Mouse (Mus musculus) liver, adult 2 months (tissue): ENCODE measurements at regions not wholly inside any gene's neighbourhood (a gene's known extent, or its start where the extent isn't known, plus 50 kb on each side); places are given as distances from the start of the nearest gene placed in this dataset.
A peak's percentile ranks its signal among the peaks of the same experiment; 100 is the strongest.

Experiments used
- DNase-seq: peaks from one replicate; pipeline ENCODE4 v3.0.0-alpha.2; 2011; ENCODE audit warnings: low read depth, low spot score; ENCODE audit errors: extremely low read depth
- H3K27ac ChIP-seq: fragments of 200-500 bp; replicated peaks from 2 replicates; pipeline ENCODE4 v1.5.1; 2012; ENCODE audit warnings: low read depth, mild to moderate bottlenecking, control low read depth, inconsistent platforms, low read length; ENCODE audit not compliant: insufficient read depth
- H3K27me3 ChIP-seq: fragments of 200-500 bp; 2 replicates; pipeline ENCODE4 v1.6.1; 2012; ENCODE audit warnings: mild to moderate bottlenecking, moderate library complexity, low read length, inconsistent platforms; ENCODE audit not compliant: control insufficient read depth, insufficient read depth
- H3K36me3 ChIP-seq: fragments of 200-500 bp; 2 replicates; pipeline ENCODE4 v1.6.1; 2012; ENCODE audit warnings: low read length, inconsistent platforms; ENCODE audit not compliant: control insufficient read depth, insufficient read depth
- H3K4me1 ChIP-seq: fragments of 200-500 bp; 2 replicates; pipeline ENCODE4 v1.6.1; 2011; ENCODE audit warnings: low read length; ENCODE audit not compliant: control insufficient read depth, insufficient read depth
- H3K4me3 ChIP-seq: fragments of 200-500 bp; 2 replicates; pipeline ENCODE4 v1.5.1; 2011; ENCODE audit warnings: low read depth, mild to moderate bottlenecking, control low read depth, low read length, moderate library complexity; ENCODE audit not compliant: insufficient read depth
- H3K79me2 ChIP-seq: fragments of 200-500 bp; 2 replicates; pipeline ENCODE4 v1.6.1; 2012; ENCODE audit warnings: inconsistent platforms, mild to moderate bottlenecking, low read length, moderate library complexity; ENCODE audit not compliant: control insufficient read depth, insufficient read depth
- H3K9ac ChIP-seq: fragments of 200-500 bp; 2 replicates; pipeline ENCODE4 v1.6.1; 2012; ENCODE audit warnings: low read depth, mild to moderate bottlenecking, control low read depth, inconsistent platforms, low read length
- CTCF ChIP-seq: fragments of 200-500 bp; IDR thresholded peaks from 2 replicates; pipeline ENCODE4 v1.5.1; 2011; ENCODE audit warnings: low read depth, low read length, control low read depth
- POLR2A ChIP-seq: fragments of 200-500 bp; IDR thresholded peaks from 2 replicates; pipeline ENCODE4 v1.6.1; 2011; ENCODE audit warnings: low read length, control low read depth; ENCODE audit not compliant: insufficient read depth; ENCODE audit errors: extremely low read depth
- WGBS: fragments of 180-500 bp; shearing (Covaris S2); methylation state at CpG from one replicate; pipeline ENCODE4 v1.1.7; 2018; 5-methylcytosine and 5-hydroxymethylcytosine counted together

DNA sequence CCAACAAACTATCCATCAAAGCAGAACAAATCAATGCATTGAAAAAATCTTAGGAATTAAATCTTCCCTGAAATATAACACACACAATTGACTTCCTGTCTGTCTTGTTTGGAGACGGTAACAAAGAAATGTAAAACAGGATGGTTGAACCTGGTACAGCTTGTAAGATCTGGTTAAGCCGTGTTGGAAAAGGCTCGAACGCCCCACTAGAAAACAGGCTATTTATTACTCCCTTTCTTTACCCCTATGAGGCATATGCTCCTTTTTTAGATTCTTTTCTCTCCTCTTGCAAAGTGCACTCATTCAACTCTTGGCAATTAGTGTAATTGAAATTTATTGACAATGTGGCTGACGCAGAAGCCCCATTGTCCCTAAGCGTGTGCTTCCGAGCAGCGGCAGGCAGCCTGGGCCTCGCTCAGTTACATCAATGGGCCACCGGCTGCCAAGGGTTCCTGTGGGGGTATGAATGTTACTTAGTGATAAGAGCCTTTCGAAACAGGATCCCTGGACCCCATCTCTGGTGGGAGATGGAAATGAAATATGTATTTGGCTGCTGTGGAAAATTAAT lies 297.2 kb upstream of the Adamts16 start:
- WGBS: 84% methylated on average over 11 of the region's 11 CpGs
- H3K27ac ChIP-seq: no peak overlapping the region
- H3K4me3 ChIP-seq: no peak overlapping the region
- H3K79me2 ChIP-seq: no peaks in the 10 kb centered on the region
- TF ChIP-seq POLR2A (no peak), CTCF (no peak)
- H3K4me1 ChIP-seq: no peaks in the 10 kb centered on the region
- H3K9ac ChIP-seq: no peak overlapping the region
- no peaks in the 10 kb centered on the region for H3K36me3 ChIP-seq
- no peak for DNase-seq
- H3K27me3 ChIP-seq: no peaks in the 10 kb centered on the region

DNA sequence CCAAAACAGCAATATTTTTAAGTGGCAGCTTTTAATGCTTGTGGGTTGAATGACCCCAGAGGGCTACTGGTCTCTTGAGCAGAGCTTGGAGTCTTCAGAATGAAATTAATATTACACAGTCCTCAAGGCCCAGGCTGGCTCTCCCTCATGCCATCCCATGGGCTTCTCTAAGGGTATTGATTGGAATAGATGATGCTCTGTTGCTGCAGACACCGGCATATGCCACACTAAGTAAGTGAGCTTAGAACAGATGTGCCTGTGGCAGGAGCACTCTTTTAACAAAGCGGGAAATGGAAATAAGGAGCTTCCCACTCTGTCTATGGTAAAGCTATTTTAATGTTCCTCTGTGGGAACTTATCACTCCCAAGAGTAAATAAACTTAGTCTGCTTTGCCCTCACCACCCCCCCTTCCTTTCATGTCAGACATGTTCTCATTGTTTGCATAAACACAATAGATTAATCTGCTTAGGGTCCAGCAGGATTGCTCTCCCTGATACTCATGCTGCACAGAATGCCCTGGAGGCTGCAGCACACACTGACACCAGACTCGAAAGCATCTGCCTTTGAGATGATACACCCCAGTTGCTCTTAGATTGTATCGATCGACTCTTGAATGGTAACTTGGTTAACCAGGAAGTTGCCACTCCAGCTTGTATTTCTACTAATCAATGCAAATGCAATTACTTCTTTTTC lies 294.5 kb upstream of the Adamts16 start:
- no peak overlapping the region for H3K4me3 ChIP-seq
- no peaks in the 10 kb centered on the region for H3K4me1 ChIP-seq
- H3K36me3 ChIP-seq: no peaks in the 10 kb centered on the region
- TF ChIP-seq POLR2A: no peak
- no peak for TF ChIP-seq CTCF
- no peaks in the 10 kb centered on the region for H3K27me3 ChIP-seq
- WGBS: 74% methylated on average over 5 of the region's 5 CpGs
- H3K27ac ChIP-seq: no peak overlapping the region
- no peaks in the 10 kb centered on the region for H3K79me2 ChIP-seq
- DNase-seq: no peak
- no peak overlapping the region for H3K9ac ChIP-seq

- no peaks in the 10 kb centered on the region for H3K36me3 ChIP-seq
- TF ChIP-seq POLR2A (no peak), CTCF (no peak)
- no peak for DNase-seq
- H3K9ac ChIP-seq: no peak overlapping the region
- 0% methylated on average over 1 of the region's 1 CpGs for WGBS
- no peak overlapping the region for H3K27ac ChIP-seq
- H3K4me3 ChIP-seq: no peak overlapping the region
- peaks cover 2% of the 10 kb centered on the region; the same call in 1 of the 2 replicates for H3K27me3 ChIP-seq
- no peaks in the 10 kb centered on the region for H3K79me2 ChIP-seq
- no peaks in the 10 kb centered on the region for H3K4me1 ChIP-seq
These were observed 279.9 kb upstream of the Adamts16 start for GRCm38 (mm10) chr13:71121484-71121883.

DNA sequence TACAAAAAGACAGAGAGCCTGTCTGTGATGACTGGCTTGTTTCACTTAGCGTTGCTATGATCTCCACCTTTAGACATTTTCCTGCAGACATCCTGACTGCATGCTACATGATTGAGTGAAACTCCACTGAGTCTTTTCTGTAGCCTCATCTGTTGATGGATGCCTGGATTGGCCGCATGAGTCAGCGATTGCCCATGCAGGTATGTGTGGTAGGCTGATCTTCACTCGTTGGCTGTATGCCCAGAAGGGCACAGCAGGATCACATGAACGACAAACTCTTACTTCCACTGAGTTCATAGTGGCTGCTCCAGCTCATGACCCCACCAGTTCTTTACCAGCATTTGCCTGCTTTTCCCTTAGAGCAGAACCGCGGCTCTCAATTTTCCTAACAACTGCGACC lies 266.6 kb upstream of the Adamts16 start:
- no peaks in the 10 kb centered on the region for H3K79me2 ChIP-seq

DNA sequence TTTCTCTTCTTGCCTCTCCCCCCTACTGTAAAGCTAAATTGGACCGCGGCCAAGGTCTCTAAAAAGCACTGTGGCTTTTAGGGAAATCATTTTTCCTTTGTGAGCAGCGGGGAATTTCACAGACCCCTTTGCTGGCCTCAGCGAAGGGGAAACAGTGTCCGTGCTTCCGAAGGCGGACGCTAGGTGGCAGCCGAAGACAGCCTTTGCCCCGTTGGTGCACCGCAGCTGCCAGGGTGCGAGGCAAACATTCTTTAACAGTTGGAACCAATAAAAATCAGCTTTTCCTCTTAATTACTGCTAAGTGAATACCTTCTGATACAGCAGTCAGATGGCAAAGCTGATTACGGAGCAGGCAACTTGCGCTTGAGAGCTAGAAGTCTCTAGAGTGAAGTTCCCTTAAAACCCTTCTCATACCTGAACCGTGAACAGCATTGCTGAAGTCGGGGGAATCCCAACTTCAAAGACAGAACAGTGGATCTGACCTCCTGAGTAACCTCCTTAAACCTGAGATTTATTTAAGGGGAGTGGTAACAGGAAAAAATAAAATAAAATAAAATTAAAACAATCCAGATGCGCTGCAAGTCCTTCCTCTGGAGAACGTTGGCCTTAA lies 263.7 kb upstream of the Adamts16 start:
- Histone ChIP-seq H3K27ac (no peak overlapping the region), H3K36me3 (no peaks in the 10 kb centered on the region), H3K9ac (no peak overlapping the region), H3K4me3 (no peak overlapping the region), H3K79me2 (no peaks in the 10 kb centered on the region), H3K27me3 (no peaks in the 10 kb centered on the region), H3K4me1 (no peaks in the 10 kb centered on the region)
- WGBS: 17% methylated on average over 18 of the region's 18 CpGs
- no peak for DNase-seq
- TF ChIP-seq POLR2A (no peak), CTCF (peak; percentile 94)

More for the DNA sequence above, 266.6 kb upstream of the Adamts16 start:
- no peak overlapping the region for H3K9ac ChIP-seq
- no peaks in the 10 kb centered on the region for H3K4me1 ChIP-seq
- 65% methylated on average over 8 of the region's 8 CpGs for WGBS
- H3K36me3 ChIP-seq: no peaks in the 10 kb centered on the region
- DNase-seq: no peak
- H3K4me3 ChIP-seq: no peak overlapping the region
- no peak overlapping the region for H3K27ac ChIP-seq
- no peak for TF ChIP-seq CTCF
- no peak for TF ChIP-seq POLR2A
- H3K27me3 ChIP-seq: no peaks in the 10 kb centered on the region
